Mouse (Mus musculus) midbrain, embryonic 16.5 days (tissue): ENCODE data around the gene Csad. TPM values are rescaled to one million over a fixed set of nuclear protein-coding genes. Genes with fewer than 3 reads are reported as not detected.
"Not testable (repeated sequence)": the region's sequence is repeated elsewhere in the genome, so short reads cannot be mapped to it uniquely, and the experiment has no call there.

ENCODE experiments used
- ATAC-seq: fragments of 200-750 bp; cut with Nextera tagmentation; 2 replicates; pipeline ENCODE4 v1.8.0; 2017; ENCODE audit warnings: moderate TSS enrichment
- H3K27ac ChIP-seq: fragments of 300-500 bp; sonication (generic); 2 replicates; pipeline ENCODE4 v1.5.1; 2014; ENCODE audit warnings: mild to moderate bottlenecking, low read length, mixed read lengths
- H3K27me3 ChIP-seq: fragments of 300-500 bp; sonication (generic); 2 replicates; pipeline ENCODE4 v1.6.1; 2014; ENCODE audit warnings: low read depth, low read length, mixed read lengths; ENCODE audit not compliant: control insufficient read depth, insufficient read depth
- H3K36me3 ChIP-seq: fragments of 300-500 bp; sonication (generic); 2 replicates; pipeline ENCODE4 v1.6.1; 2014; ENCODE audit warnings: mild to moderate bottlenecking, low read length, moderate library complexity, mixed read lengths; ENCODE audit not compliant: control insufficient read depth, insufficient read depth
- H3K4me1 ChIP-seq: fragments of 300-500 bp; sonication (generic); 2 replicates; pipeline ENCODE4 v1.6.1; 2014; ENCODE audit warnings: mild to moderate bottlenecking, low read length, mixed read lengths; ENCODE audit not compliant: control insufficient read depth, insufficient read depth
- H3K4me2 ChIP-seq: fragments of 300-500 bp; sonication (generic); 2 replicates; pipeline ENCODE4 v1.6.1; 2014; ENCODE audit warnings: mild to moderate bottlenecking, low read length, mixed read lengths
- H3K4me3 ChIP-seq: fragments of 300-500 bp; sonication (generic); 2 replicates; pipeline ENCODE4 v1.5.1; 2014; ENCODE audit warnings: low read depth, mild to moderate bottlenecking, low read length, moderate library complexity, mixed read lengths
- H3K9ac ChIP-seq: fragments of 300-500 bp; sonication (generic); 2 replicates; pipeline ENCODE4 v1.6.1; 2014; ENCODE audit warnings: low read depth, low read length, mixed read lengths
- H3K9me3 ChIP-seq: fragments of 300-500 bp; sonication (generic); replicated peaks from 2 replicates; pipeline ENCODE4 v1.6.1; 2014; ENCODE audit warnings: mild to moderate bottlenecking, low read length, mixed read lengths; ENCODE audit not compliant: control insufficient read depth, poor library complexity, severe bottlenecking
- WGBS: fragments of 180-500 bp; shearing (Covaris S2); extraction: QIAGEN DNeasy Blood & Tissue Kit; methylation state at CpG from one replicate; pipeline ENCODE4 v1.1.7; 2014; 5-methylcytosine and 5-hydroxymethylcytosine counted together
- polyA plus RNA-seq: library from polyadenylated mRNA; unstranded; fragments of >200 nt; fragmentation: Nextera tagmentation; extraction: Ambion mirVana; gene quantifications from 2 replicates; pipeline ENCODE4 v1.2.1, GENCODE M21; 2015

Csad gene
- polyA plus RNA-seq, 1 experiment from 2014 or later, result 33.1 TPM

DNA sequence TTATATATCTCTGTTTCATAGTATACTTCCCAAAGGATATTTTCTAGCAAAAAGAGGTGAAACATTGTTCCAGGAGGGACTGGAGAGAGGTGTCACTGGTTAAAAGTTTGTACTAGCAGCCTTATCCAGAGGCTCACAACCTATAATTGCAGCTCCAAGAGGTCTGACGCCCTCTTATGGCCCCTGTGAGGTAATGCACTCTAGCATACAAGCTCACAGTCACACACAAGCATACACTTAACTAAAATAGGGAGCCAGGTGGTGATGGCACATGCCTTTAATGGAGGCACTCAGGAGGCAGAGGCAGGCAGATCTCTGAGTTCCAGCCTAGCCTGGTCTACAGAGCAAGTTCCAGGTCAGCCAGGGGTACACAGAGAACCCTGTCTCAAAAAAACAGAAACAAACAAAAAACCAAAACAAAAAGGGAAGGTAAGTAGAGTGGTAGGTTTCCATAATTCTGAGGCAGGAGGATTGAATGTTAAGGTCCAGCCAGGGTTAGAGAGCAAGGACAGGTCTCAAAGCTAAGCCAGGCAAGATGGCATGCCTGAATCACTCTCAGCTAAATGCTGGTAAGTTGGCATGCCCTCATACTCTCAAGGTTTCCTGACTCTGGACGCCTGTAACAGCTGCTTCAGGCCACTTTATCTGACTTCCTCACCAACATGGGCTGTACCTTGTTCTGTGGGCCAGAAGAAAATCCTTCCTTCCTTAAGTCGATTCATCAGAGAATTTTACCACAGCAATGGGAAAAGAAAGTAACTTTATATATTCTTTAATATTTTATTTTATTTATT is 40.4 kb downstream of the Csad start:
- 65% methylated on average over 3 of the region's 3 CpGs for WGBS
- Histone ChIP-seq H3K27me3 (no peaks in the 10 kb centered on the region), H3K27ac (no peak overlapping the region), H3K4me1 (no peaks in the 10 kb centered on the region), H3K36me3 (no peaks in the 10 kb centered on the region), H3K4me3 (no peak overlapping the region), H3K9me3 (no peaks in the 10 kb centered on the region), H3K9ac (no peak overlapping the region), H3K4me2 (no peak overlapping the region)
- no peak for ATAC-seq

- WGBS, result 71% methylated on average over 27 of the region's 27 CpGs
- H3K27ac ChIP-seq, result no peak overlapping the region
Measured at GRCm38 (mm10) chr15:102160415-102161060, 44.0 kb downstream of the Csad start.

DNA sequence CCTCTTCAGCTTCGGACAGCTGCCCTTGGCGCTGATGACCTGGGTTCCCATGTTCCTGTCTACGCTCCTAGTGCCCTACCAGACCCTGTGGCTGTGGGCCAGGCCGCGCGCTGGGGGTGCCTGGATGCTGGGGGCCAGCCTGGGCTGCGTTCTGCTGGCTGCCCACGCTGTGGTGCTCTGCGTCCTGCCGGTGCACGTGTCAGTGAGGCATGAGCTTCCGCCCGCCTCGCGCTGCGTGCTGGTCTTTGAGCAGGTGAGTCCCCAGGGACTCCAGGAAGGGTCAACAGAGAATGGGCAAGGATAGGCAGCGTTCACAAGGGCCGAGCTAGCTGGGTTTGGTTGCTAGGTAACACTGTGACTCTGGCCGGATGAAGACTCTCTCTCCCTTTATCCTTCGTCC is 47.7 kb downstream of the Csad start:
- Histone ChIP-seq H3K4me3 (no peak overlapping the region), H3K4me2 (peak overlapping the region; percentile 17; the same call in 1 of the 2 replicates), H3K27me3 (no peaks in the 10 kb centered on the region), H3K27ac (peak overlapping the region; percentile 56; the same call in 1 of the 2 replicates), H3K36me3 (no peaks in the 10 kb centered on the region), H3K9ac (no peak overlapping the region), H3K4me1 (peaks cover 6% of the 10 kb centered on the region; the same call in 1 of the 2 replicates), H3K9me3 (no peaks in the 10 kb centered on the region)
- ATAC-seq, result peak; percentile 66
- WGBS, result 26% methylated on average over 20 of the region's 20 CpGs

More at GRCm38 (mm10) chr15:102160415-102161060, 44.0 kb downstream of the Csad start:
- H3K9me3 ChIP-seq, result no peaks in the 10 kb centered on the region
- H3K4me2 ChIP-seq, result no peak overlapping the region
- ATAC-seq, result no peak
- H3K27me3 ChIP-seq, result no peaks in the 10 kb centered on the region
- no peak overlapping the region for H3K4me3 ChIP-seq
- no peak overlapping the region for H3K9ac ChIP-seq
- no peaks in the 10 kb centered on the region for H3K36me3 ChIP-seq
- peaks cover 6% of the 10 kb centered on the region; the same call in 1 of the 2 replicates for H3K4me1 ChIP-seq

DNA sequence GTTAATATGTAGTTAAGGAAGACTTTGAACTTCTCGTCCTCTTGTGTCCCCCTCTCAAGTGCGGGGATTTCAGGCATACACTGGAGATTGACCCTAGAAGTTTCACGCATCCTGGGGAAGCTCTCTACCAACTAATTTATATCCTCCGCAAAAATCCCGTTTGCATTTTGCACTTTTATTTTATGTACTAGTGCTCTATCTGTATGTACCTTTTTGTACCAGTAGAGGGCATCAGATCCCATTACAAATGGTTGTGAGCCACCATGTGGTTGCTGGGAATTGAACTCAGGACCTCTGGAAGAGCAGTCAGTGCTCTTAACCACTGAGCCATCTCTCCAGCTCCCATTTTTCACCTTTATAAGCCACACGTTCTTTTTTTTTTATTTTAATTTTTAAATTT is 49.5 kb downstream of the Csad start:
- H3K4me3 ChIP-seq, H3K4me2 ChIP-seq, H3K27me3 ChIP-seq, H3K36me3 ChIP-seq, H3K27ac ChIP-seq, ATAC-seq, H3K9ac ChIP-seq, H3K4me1 ChIP-seq, H3K9me3 ChIP-seq: not testable (repeated sequence)
- WGBS, result 90% methylated on average over 6 of the region's 6 CpGs

- no peaks in the 10 kb centered on the region for H3K9me3 ChIP-seq
- no peak overlapping the region for H3K27ac ChIP-seq
- ATAC-seq, result no peak
- no peak overlapping the region for H3K4me2 ChIP-seq
- H3K36me3 ChIP-seq, result no peaks in the 10 kb centered on the region
- WGBS, result 36% methylated on average over 4 of the region's 4 CpGs
- H3K4me3 ChIP-seq, result no peak overlapping the region
- H3K27me3 ChIP-seq, result no peaks in the 10 kb centered on the region
- H3K9ac ChIP-seq, result no peak overlapping the region
- peaks cover 6% of the 10 kb centered on the region; the same call in 1 of the 2 replicates for H3K4me1 ChIP-seq
Measured at GRCm38 (mm10) chr15:102152646-102153045, 51.9 kb downstream of the Csad start.

DNA sequence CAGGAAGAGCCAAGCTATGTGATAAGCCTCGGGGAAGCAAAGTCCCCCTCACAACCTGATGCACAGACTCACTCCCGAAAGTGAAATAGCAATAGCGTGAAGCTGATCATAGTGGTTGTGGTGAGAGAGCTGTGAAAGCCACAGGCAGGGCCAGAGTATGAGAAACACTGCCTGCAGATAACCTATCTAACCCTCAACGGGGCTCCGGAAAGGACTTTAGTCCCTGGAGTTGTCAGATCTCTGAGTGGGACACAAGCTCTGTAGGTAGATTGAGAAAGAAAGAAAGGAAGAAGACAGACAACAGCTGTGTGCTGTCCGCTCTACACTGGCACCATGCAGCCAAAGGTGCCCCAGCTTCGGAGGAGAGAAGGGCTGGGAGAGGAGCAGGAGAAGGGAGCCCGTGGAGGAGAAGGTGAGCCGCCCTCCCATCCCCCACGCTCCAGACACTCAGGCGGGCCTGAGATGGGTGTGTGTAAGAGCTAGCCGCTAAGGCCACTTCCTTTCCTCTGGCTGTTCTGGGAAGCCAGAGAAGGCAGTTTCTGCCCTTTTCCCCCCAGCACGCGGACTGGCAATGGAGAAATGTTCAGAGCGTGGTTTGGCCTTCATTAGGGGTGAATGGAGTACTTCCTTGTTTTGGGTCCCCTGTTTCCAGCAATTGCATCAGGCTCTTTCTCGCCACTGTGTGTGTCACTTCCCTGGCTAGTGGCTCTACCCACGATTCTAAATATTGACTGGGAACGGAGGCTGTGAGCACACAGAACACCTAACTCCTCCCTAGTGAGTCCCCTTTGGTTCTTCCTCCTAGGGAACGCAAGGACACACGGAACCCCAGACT is 54.0 kb downstream of the Csad start, which contains the start of gene Soat2:
TSS of gene Soat2 (plus strand) at position 226 of the 835 bp plus-strand sequence.
- no peak for ATAC-seq
- WGBS, result 62% methylated on average over 20 of the region's 20 CpGs
- peaks cover 5% of the 10 kb centered on the region for H3K27me3 ChIP-seq
- H3K4me1 ChIP-seq, result no peaks in the 10 kb centered on the region
- no peaks in the 10 kb centered on the region for H3K9me3 ChIP-seq
- no peak within 1 kb of the TSS for H3K4me2 ChIP-seq
- no peaks in the 10 kb centered on the region for H3K36me3 ChIP-seq
- H3K9ac ChIP-seq, result no peak within 1 kb of the TSS
- no peak within 1 kb of the TSS for H3K4me3 ChIP-seq
- H3K27ac ChIP-seq, result no peak within 1 kb of the TSS

GRCm38 (mm10) chr15:102149561-102149960 is 55.0 kb downstream of the Csad start:
- 63% methylated on average over 4 of the region's 4 CpGs for WGBS
- Histone ChIP-seq H3K36me3 (no peaks in the 10 kb centered on the region), H3K4me3 (no peak overlapping the region), H3K9ac (no peak overlapping the region), H3K9me3 (no peaks in the 10 kb centered on the region), H3K4me2 (no peak overlapping the region), H3K27me3 (peaks cover 14% of the 10 kb centered on the region), H3K27ac (no peak overlapping the region), H3K4me1 (no peaks in the 10 kb centered on the region)
- no peak for ATAC-seq

- H3K36me3 ChIP-seq, result no peaks in the 10 kb centered on the region
- H3K27ac ChIP-seq, result no peak overlapping the region
- no peak overlapping the region for H3K4me2 ChIP-seq
- no peak for ATAC-seq
- 65% methylated on average over 16 of the region's 16 CpGs for whole genome bisulfite sequencing
- peaks cover 25% of the 10 kb centered on the region for H3K27me3 ChIP-seq
- H3K4me1 ChIP-seq, result peaks cover 3% of the 10 kb centered on the region; the same call in 1 of the 2 replicates
- H3K4me3 ChIP-seq, result no peak overlapping the region
- 0 out of 2 replicates have a peak overlapping the region, but pooled peaks have one; percentile 30 for H3K9ac ChIP-seq
- H3K9me3 ChIP-seq, result no peaks in the 10 kb centered on the region
Measured at GRCm38 (mm10) chr15:102147674-102148402, 56.7 kb downstream of the Csad start.
